Mouse (Mus musculus): ENCODE results near the gene Gm49405. TPM values are rescaled to one million over a fixed set of nuclear protein-coding genes. Genes with fewer than 3 reads are reported as not detected.
A peak's percentile ranks its signal among the peaks of the same experiment; 100 is the strongest.
"Not testable (repeated sequence)": the region's sequence is repeated elsewhere in the genome, so short reads cannot be mapped to it uniquely, and the experiment has no call there.

Gm49405 gene
- polyA plus RNA-seq (2012; ENCODE audit: insufficient read depth, insufficient read length, missing spikeins), result 0.80 and 1.3 TPM in 2 replicates

GRCm38 (mm10) chr19:4000119-4000900 is at the start of gene Gm49405, which contains the start of gene Nudt8:
Gene Gm49405, plus strand, starts transcription at chr19:4000626.
Gene Nudt8, plus strand, starts transcription at chr19:4000580.
- Histone ChIP-seq H3K4me1 (ENCODE audit: control insufficient read depth, insufficient read depth, low read length) (peaks cover 23% of the 10 kb centered on the region), H3K27ac (ENCODE audit: insufficient read depth, low read depth, low read length) (peak within 1 kb of the TSS; percentile 95), H3K4me3 (ENCODE audit: insufficient read depth, low read length) (peak within 1 kb of the TSS; percentile 95)
- TF ChIP-seq CTCF (IDR thresholded peaks at IDR 0.05; ENCODE audit: low read depth, low read length) (peak; percentile 22; the same call in 1 of the 2 replicates), POLR2A (IDR thresholded peaks at IDR 0.05; ENCODE audit: borderline replicate concordance, low read depth, low read length) (no peak)

- TF ChIP-seq CTCF (IDR thresholded peaks at IDR 0.05; ENCODE audit: low read depth, low read length) (no peak), POLR2A (IDR thresholded peaks at IDR 0.05; ENCODE audit: borderline replicate concordance, low read depth, low read length) (no peak)
- Histone ChIP-seq H3K27ac (ENCODE audit: insufficient read depth, low read depth, low read length) (no peak overlapping the region), H3K4me1 (ENCODE audit: control insufficient read depth, insufficient read depth, low read length) (peaks cover 21% of the 10 kb centered on the region), H3K4me3 (ENCODE audit: insufficient read depth, low read length) (no peak overlapping the region)
Measured at GRCm38 (mm10) chr19:3951461-3951860, 49.0 kb upstream of the Gm49405 start.

GRCm38 (mm10) chr19:3952099-3952498 is 48.3 kb upstream of the Gm49405 start:
- H3K4me3 ChIP-seq (ENCODE audit: insufficient read depth, low read length), result no peak overlapping the region
- TF ChIP-seq POLR2A (IDR thresholded peaks at IDR 0.05; ENCODE audit: borderline replicate concordance, low read depth, low read length) (no peak), CTCF (IDR thresholded peaks at IDR 0.05; ENCODE audit: low read depth, low read length) (no peak)
- H3K4me1 ChIP-seq (ENCODE audit: control insufficient read depth, insufficient read depth, low read length), result peaks cover 21% of the 10 kb centered on the region
- H3K27ac ChIP-seq (ENCODE audit: insufficient read depth, low read depth, low read length), result no peak overlapping the region

GRCm38 (mm10) chr19:3955033-3955432 is 45.4 kb upstream of the Gm49405 start:
- TF ChIP-seq CTCF (IDR thresholded peaks at IDR 0.05; ENCODE audit: low read depth, low read length) (no peak), POLR2A (IDR thresholded peaks at IDR 0.05; ENCODE audit: borderline replicate concordance, low read depth, low read length) (no peak)
- peaks cover 16% of the 10 kb centered on the region for H3K4me1 ChIP-seq (ENCODE audit: control insufficient read depth, insufficient read depth, low read length)
- H3K27ac ChIP-seq (ENCODE audit: insufficient read depth, low read depth, low read length), result no peak overlapping the region
- H3K4me3 ChIP-seq (ENCODE audit: insufficient read depth, low read length), result no peak overlapping the region

- Histone ChIP-seq H3K27ac (ENCODE audit: insufficient read depth, low read depth, low read length) (no peak overlapping the region), H3K4me3 (ENCODE audit: insufficient read depth, low read length) (no peak overlapping the region), H3K4me1 (ENCODE audit: control insufficient read depth, insufficient read depth, low read length) (peaks cover 10% of the 10 kb centered on the region)
- TF ChIP-seq CTCF (IDR thresholded peaks at IDR 0.05; ENCODE audit: low read depth, low read length) (no peak), POLR2A (IDR thresholded peaks at IDR 0.05; ENCODE audit: borderline replicate concordance, low read depth, low read length) (no peak)
Measured at GRCm38 (mm10) chr19:3955804-3956203, 44.6 kb upstream of the Gm49405 start.

- H3K27ac ChIP-seq (ENCODE audit: insufficient read depth, low read depth, low read length); H3K4me1 ChIP-seq (ENCODE audit: control insufficient read depth, insufficient read depth, low read length); H3K4me3 ChIP-seq (ENCODE audit: insufficient read depth, low read length): not testable (repeated sequence)
Measured at GRCm38 (mm10) chr19:3957296-3958036, 43.0 kb upstream of the Gm49405 start.

- Histone ChIP-seq H3K4me3 (ENCODE audit: insufficient read depth, low read length) (no peak within 1 kb of the TSS), H3K4me1 (ENCODE audit: control insufficient read depth, insufficient read depth, low read length) (peaks cover 3% of the 10 kb centered on the region; the same call in 1 of the 2 replicates), H3K27ac (ENCODE audit: insufficient read depth, low read depth, low read length) (no peak within 1 kb of the TSS)
- TF ChIP-seq POLR2A (IDR thresholded peaks at IDR 0.05; ENCODE audit: borderline replicate concordance, low read depth, low read length) (no peak), CTCF (IDR thresholded peaks at IDR 0.05; ENCODE audit: low read depth, low read length) (no peak)
Measured at GRCm38 (mm10) chr19:3958470-3958869, 42.0 kb upstream of the Gm49405 start, which contains the start of gene Aldh3b3. Gene Aldh3b3, plus strand, starts transcription at chr19:3958645.

GRCm38 (mm10) chr19:3959030-3959429 is 41.4 kb upstream of the Gm49405 start:
- peaks cover 3% of the 10 kb centered on the region; the same call in 1 of the 2 replicates for H3K4me1 ChIP-seq (ENCODE audit: control insufficient read depth, insufficient read depth, low read length)
- no peak overlapping the region for H3K4me3 ChIP-seq (ENCODE audit: insufficient read depth, low read length)
- H3K27ac ChIP-seq (ENCODE audit: insufficient read depth, low read depth, low read length), result no peak overlapping the region
- no peak for TF ChIP-seq CTCF (IDR thresholded peaks at IDR 0.05; ENCODE audit: low read depth, low read length)

- no peaks in the 10 kb centered on the region for H3K4me1 ChIP-seq (ENCODE audit: control insufficient read depth, insufficient read depth, low read length)
- H3K27ac ChIP-seq (ENCODE audit: insufficient read depth, low read depth, low read length), result no peak overlapping the region
- TF ChIP-seq POLR2A (IDR thresholded peaks at IDR 0.05; ENCODE audit: borderline replicate concordance, low read depth, low read length), result no peak
- TF ChIP-seq CTCF (IDR thresholded peaks at IDR 0.05; ENCODE audit: low read depth, low read length), result no peak
- H3K4me3 ChIP-seq (ENCODE audit: insufficient read depth, low read length), result no peak overlapping the region
Measured at GRCm38 (mm10) chr19:3960211-3960610, 40.2 kb upstream of the Gm49405 start.

GRCm38 (mm10) chr19:3961805-3962204 is 38.6 kb upstream of the Gm49405 start:
- not testable (repeated sequence) for H3K4me1 ChIP-seq (ENCODE audit: control insufficient read depth, insufficient read depth, low read length); H3K4me3 ChIP-seq (ENCODE audit: insufficient read depth, low read length); H3K27ac ChIP-seq (ENCODE audit: insufficient read depth, low read depth, low read length)

Measured in bone marrow macrophage, adult 2 months (primary cell).